In genomic region chr19:7177804-7178511, GRCm38 (mm10) we compare ENCODE assay signal across 16 mouse cellular contexts. TPM values are rescaled to one million over a fixed set of nuclear protein-coding genes. Genes with fewer than 3 reads are reported as not detected.
A peak's percentile ranks its signal among the peaks of the same experiment; 100 is the strongest.
DNase-seq lines count a peak whose midpoint lies in the region; ATAC-seq and TF ChIP-seq lines count a peak whose summit lies in the region.
"Had no signal": no experiment of that assay in that cellular context is flagged by ENCODE, and none has a peak within 500 bp of the region (broad histone marks: within the 10 kb centered on the region; RNA-seq: fewer than 3 reads in every experiment).

No protein-coding gene starts in this region.

- H3K27ac ChIP-seq in kidney, embryonic 16.5 days (ENCODE audit: low read length) = peak overlapping the region; percentile 75; the same call in 1 of the 2 replicates
- H3K27ac ChIP-seq in forebrain, embryonic 13.5 days = no peak overlapping the region
- H3K27ac ChIP-seq in layer of hippocampus, adult 2 months = no peak overlapping the region
- H3K27ac ChIP-seq: embryonic facial prominence, embryonic 12.5 days; left cerebral cortex, adult 2 months had no signal

- no peak for TF ChIP-seq CTCF in layer of hippocampus, adult 2 months (conservative IDR thresholded peaks at IDR 0.05)

- H3K9ac ChIP-seq in kidney, embryonic 16.5 days (replicated peaks; ENCODE audit: low read length) = no peak overlapping the region
- H3K9ac ChIP-seq in forebrain, embryonic 13.5 days = no peak overlapping the region
- H3K9ac ChIP-seq: embryonic facial prominence, embryonic 12.5 days had no signal

- WGBS in kidney, embryonic 16.5 days = 64% methylated on average over 13 of the region's 13 CpGs
- 48% methylated on average over 13 of the region's 13 CpGs for WGBS in forebrain, embryonic 13.5 days

- peaks cover 42% of the 10 kb centered on the region for H3K4me1 ChIP-seq in kidney, embryonic 16.5 days (ENCODE audit: insufficient read depth, low read length)
- peaks cover 81% of the 10 kb centered on the region for H3K4me1 ChIP-seq in forebrain, embryonic 13.5 days

- no peak overlapping the region for H3K4me2 ChIP-seq in kidney, embryonic 16.5 days (replicated peaks; ENCODE audit: low read depth, low read length)
- H3K4me2 ChIP-seq in forebrain, embryonic 13.5 days = no peak overlapping the region
- H3K4me2 ChIP-seq: embryonic facial prominence, embryonic 12.5 days had no signal

- ATAC-seq in frontal cortex, adult (ENCODE audit: low TSS enrichment) = 0 out of 2 replicates have a peak, but pooled peaks have one; percentile 27
- no peak for ATAC-seq in kidney, embryonic 16.5 days (ENCODE audit: low FRiP score, low TSS enrichment)
- peak; percentile 5; the same call in 1 of the 2 replicates for ATAC-seq in forebrain, embryonic 13.5 days
- ATAC-seq: hindbrain, embryonic 16.5 days; midbrain, embryonic 16.5 days had no signal

- H3K4me3 ChIP-seq in kidney, embryonic 16.5 days (ENCODE audit: low read length) = no peak overlapping the region
- no peak overlapping the region for H3K4me3 ChIP-seq in forebrain, embryonic 13.5 days
- no peak overlapping the region for H3K4me3 ChIP-seq in layer of hippocampus, adult 2 months
- H3K4me3 ChIP-seq: embryonic facial prominence, embryonic 12.5 days; left cerebral cortex, adult 2 months had no signal

- DNase-seq in frontal cortex, postnatal 14 days (ENCODE audit: low spot score in 2 of 2) = no peak
- DNase-seq in kidney, adult 8-10 months = no peak
- DNase-seq in NIH3T3 (ENCODE audit: low read depth) = peak; percentile 62
- DNase-seq in cerebellum, postnatal 25 days = no peak
- DNase-seq in layer of hippocampus, adult 2 months (ENCODE audit: low spot score in 2 of 2) = no peak
- DNase-seq: adrenal gland, postnatal 14 days; cerebellum, postnatal 10 days; heart, adult 11 months; lung, postnatal 14 days had no signal

- no peaks in the 10 kb centered on the region for H3K9me3 ChIP-seq in kidney, embryonic 16.5 days (ENCODE audit: low read length)
- H3K9me3 ChIP-seq in forebrain, embryonic 13.5 days (replicated peaks) = no peaks in the 10 kb centered on the region
- H3K9me3 ChIP-seq: embryonic facial prominence, embryonic 12.5 days had no signal

- peaks cover 15% of the 10 kb centered on the region; the same call in 1 of the 2 replicates for H3K27me3 ChIP-seq in kidney, embryonic 16.5 days (ENCODE audit: insufficient read depth, low read length)
- H3K27me3 ChIP-seq in forebrain, embryonic 13.5 days = no peaks in the 10 kb centered on the region

- H3K36me3 ChIP-seq in kidney, embryonic 16.5 days (ENCODE audit: insufficient read depth, low read length) = no peaks in the 10 kb centered on the region
- H3K36me3 ChIP-seq in forebrain, embryonic 13.5 days (ENCODE audit: poor library complexity, severe bottlenecking) = no peaks in the 10 kb centered on the region
- H3K36me3 ChIP-seq: embryonic facial prominence, embryonic 12.5 days had no signal

RNA-seq across cellular contexts. Expression of gene Otub1, which starts 28.2 kb away (rescaled TPM):
- 231 and 241 TPM in 2 replicates for polyA plus RNA-seq in kidney, embryonic 16.5 days (2015; fragmentation: Nextera tagmentation; extraction: Ambion mirVana)
- 242 and 249 TPM in 2 replicates for polyA plus RNA-seq in forebrain, embryonic 13.5 days (2015; fragmentation: Nextera tagmentation; extraction: Ambion mirVana)
- total RNA-seq in layer of hippocampus, adult 2 months (2021) = 100 to 1,000 TPM; 299 TPM

RNA-seq across cellular contexts. Expression of gene Cox8a, which starts 39.5 kb away (rescaled TPM):
- polyA plus RNA-seq in kidney, embryonic 16.5 days (2015; fragmentation: Nextera tagmentation; extraction: Ambion mirVana) = 1,116 and 1,175 TPM in 2 replicates
- 673 and 749 TPM in 2 replicates for polyA plus RNA-seq in forebrain, embryonic 13.5 days (2015; fragmentation: Nextera tagmentation; extraction: Ambion mirVana)
- total RNA-seq in layer of hippocampus, adult 2 months (2021) = 1,000 to 10,000 TPM in 1 of 2 experiments, 100 to 1,000 TPM in 1; 959 to 1,016 TPM
